Mouse (Mus musculus) adrenal gland, adult (tissue): ENCODE results near the gene Ppm1m.

ENCODE experiments used
- DNase-seq, 2 experiments: peaks; one replicate each; pipeline ENCODE4 v3.0.0; 2022 to 2023; ENCODE audit warnings: low spot score in 1 of 2; ENCODE audit not compliant: inconsistent age in 2 of 2

Ppm1m gene

DNA sequence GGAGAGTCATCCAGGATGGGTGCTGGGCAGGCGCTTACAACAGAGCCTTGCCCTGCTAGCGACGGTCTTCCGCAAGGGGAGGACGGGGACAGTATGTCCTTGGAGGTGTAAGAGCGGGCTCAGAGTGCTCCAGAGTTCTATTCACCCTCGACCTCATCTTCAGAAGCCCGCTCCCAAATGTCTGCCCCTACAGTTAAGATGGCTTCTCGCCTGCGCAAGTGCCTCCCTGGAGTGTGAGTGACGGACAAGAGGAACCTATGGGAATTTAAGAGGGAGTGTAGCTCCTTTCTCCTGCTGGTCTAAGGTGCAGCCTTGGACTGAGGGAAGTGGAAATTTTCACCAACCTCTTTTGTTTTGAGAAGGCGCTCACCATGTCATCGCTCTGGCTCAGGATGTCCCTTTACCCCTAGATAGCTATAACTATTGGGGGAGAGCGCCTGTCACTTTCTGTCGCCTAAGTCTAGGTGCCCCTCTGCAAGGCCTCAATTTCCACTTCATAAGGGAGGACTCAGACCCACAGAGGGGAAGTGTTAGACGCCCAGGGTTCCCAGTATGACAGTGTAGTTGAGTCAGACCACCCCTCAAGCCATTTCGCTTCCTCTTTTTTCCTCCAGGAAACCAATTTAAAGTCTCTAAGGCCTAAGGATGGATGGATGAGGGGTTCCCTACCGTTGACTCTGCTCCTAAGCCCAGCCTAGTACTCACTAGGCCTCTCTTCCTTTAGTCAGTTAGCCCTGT, at the start of gene Ppm1m:
Gene Ppm1m (minus strand): TSS at position 212 of the 738 bp plus-strand sequence.
- peak in 1 of 2 experiments; percentile 58 for DNase-seq

DNA sequence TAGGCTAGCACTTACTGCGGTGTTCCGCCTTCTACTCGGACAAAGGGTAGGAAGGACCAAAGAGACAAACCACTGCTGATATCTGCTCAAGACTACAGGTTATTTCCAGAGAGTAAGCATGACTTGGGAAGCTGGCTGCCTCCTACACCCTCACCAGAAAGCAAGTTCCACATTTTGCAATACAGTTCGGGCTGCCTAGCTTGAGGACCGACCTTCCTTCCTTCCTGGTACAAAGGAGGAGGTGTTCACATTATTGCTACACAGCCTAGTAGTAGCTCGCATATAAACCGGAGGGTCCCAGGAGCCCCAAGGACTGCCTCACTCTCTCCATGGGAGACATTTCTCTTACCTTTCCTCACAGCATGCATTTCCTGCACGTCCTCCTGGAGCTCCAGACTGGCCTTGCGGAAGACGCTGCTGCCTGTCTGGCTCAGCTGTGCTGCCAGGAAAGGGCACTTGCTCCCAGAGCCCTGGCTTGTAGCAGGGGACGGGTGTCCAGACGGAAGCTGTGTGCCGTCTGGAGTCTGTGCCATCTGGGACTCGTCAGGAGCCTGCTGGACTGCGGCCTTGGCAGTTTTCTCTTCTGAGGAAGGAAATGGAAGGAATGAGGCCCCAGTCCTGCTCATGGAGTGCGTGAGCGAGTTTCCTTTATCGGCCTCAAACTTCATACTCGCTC, 43.4 kb upstream of the Ppm1m start:
- peak; percentile 68 to 86 for DNase-seq

DNA sequence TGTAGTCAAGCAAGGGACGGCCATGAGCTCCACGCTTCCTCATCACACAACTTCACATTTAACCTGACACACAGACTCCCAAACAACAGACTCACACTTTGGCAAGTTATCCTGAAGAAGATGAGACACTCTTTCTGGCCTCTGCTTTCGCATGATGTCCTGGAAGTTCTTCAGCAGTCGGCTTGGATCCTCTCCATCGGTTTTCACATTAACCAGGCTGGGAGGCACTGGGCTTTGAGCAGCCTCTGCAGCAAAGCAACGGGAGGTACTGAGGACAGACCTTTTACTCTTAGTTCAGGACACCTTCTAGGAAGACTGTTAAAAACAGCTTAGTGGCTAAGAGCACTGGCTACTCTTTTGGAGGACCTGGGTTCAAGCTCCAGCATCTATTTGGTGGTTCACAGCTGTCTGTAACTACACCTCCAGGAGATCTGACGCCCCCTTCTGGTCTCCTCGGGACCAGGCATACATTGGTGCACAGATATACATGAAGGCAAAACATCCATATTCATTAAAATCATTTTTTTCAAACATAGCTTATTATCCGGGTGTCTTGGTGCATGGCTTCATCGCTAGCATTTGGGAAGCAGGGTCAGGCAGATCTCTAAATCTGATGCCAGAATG, 42.1 kb upstream of the Ppm1m start:
- peak; percentile 31 to 74 for DNase-seq

DNA sequence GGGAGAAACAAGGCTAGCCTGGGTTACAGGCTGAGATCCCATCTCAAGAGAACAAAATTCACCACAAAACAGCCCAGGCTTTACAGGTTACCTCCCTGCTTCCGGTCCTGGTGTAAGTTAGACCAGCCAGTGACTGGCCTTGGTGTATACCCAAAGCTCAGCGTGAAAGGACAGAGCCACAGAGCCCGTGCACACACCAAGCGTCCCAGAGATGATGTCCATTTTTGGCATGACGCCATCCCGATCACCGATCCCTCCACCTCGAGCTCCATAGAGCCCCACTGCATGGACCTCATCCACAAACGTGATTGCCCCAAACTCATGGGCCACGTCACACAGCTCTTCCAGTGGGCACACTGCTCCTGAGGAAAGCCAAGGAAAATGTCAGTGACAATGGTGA, 38.3 kb upstream of the Ppm1m start:
- peak in 1 of 2 experiments; percentile 71 for DNase-seq

DNA sequence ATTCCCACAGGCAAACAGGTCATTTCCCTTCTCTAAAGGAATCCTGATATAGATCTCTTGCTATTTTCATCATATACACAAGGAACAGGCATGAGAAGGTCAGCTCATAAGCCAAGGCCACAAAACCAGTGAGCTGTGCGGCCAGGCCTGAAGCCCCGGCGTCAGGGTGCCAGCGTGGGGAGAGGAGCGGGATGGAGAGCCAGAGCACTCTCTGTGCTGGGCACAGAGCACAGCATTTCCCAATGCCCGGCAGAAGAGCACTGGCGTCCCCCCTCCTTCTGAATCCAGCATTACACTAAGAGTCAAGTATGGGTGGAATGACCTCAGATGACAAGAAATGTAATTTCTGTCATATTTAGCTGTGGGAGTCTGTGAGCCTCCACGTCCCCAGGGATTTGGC, 37.9 kb upstream of the Ppm1m start:
- DNase-seq = peak in 1 of 2 experiments; percentile 68

DNA sequence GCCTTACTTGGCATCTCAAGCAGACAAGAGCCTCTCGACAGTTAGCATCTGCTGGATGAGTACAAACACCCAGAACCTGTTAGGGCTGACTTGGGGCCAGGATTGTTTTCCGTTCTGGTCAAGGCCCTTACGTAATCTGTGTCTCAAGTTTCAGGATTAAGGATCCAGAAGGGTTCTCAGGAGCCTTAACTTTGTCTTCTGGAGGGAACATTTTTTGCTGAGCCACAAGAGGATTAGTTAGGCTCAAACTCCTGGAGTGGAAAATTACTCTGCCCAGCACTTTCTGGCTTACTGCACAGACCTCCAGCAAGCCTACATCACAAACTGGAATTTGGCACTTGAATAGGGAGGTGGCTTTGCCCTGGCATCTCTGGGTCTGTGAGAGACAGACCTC, 37.3 kb upstream of the Ppm1m start:
- DNase-seq = peak in 1 of 2 experiments; percentile 76

DNA sequence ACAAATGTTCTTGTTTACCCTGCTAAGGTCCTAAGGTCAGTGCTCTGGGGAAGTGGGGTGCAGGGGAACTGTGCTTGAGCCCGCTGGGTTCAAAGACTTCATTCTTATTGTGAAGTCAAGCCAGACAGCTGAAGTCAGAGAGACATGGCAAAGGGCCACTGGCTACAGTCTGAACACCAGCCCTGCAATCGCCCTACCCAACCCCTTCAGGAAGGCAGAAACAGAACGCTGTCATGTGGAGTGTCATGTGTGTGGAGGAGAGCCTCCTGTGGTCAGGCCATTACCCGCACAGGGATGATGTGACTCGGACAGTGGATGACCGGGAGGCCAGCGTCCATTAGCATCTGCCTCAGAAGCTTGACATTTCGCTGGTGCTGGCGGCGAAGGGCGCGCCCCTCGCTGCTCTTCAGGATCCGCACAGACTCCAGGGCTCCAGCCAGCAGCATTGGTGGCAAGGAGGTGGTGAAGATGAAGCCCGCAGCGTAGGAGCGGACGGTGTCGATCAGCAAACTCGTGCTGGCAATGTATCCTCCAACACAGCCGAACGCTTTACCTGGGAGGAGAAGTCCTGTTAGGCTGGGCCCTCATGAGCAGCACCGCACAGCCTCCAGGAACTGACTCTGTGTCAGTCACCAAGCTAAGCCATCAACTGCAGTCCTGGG, 36.7 kb upstream of the Ppm1m start:
- DNase-seq = peak; percentile 54 to 79

DNA sequence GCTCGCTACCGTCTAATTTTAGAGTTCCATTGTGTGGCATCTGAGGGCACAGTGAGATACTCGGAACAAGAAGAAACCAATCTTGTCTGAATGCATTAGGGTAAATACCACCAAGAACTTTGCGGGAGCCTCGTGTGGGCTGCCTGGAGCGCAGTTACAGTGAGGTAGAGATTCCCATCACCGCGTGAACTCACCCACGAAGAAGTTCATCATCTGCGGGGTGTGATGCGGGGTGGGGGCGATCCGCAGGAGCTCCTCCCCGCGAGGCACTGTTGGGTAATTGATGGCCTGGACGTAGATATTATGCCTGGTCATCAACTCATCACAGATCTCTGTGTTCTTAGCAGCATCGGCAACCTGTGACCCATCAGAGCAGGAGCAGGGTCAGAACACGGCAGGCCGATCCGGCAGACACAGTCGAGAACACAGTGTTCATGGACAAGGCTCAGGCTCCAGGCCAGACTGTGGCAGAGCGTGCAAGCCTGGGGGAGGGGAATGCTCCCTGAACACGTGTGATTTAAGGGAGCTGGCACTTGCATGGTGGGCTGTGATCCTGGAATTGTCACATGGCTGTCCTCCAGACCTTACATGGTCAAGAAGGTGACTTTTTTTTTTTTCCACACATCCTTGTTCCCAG, 35.8 kb upstream of the Ppm1m start:
- DNase-seq = peak; percentile 80 to 90

DNA sequence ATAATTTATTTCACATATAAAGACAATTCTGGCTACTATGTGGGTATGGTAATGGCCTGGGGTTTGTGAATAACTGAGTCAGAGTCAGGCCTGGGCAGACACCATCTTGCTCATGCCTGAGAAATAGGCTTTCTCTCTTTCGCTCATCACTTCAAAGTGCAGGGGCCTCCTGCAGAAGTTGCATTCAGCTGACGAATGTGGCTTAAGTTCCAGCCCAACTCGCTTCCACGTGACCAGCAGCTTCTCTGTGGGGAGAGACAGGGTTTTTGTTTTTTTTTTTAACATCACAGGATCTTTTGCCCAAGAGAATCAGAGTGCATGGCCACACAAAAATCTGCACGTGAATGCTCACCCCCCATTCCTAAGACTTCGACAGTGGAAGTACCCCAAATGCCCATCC, 34.4 kb upstream of the Ppm1m start:
- no peak for DNase-seq

DNA sequence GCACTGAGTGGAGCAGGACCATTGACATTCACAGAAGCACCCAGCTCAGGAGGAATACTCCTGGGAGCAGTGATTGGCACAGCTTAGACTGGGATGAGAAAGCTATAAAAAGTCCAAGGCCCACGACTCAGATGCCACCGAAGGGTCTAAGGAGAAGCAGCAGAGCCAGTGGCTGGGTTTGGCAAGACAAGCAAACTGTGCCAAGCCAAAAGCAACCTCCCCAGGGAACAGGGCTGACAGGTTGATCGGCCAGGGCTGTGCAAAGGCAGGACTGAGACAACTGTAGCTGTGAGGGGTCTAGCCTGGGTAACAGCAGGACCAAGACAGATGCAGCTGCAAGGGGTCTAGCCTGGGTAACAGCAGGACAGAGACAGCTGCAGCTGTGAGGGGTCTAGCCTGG, 33.4 kb upstream of the Ppm1m start:
- DNase-seq = peak; percentile 18 to 74

DNA sequence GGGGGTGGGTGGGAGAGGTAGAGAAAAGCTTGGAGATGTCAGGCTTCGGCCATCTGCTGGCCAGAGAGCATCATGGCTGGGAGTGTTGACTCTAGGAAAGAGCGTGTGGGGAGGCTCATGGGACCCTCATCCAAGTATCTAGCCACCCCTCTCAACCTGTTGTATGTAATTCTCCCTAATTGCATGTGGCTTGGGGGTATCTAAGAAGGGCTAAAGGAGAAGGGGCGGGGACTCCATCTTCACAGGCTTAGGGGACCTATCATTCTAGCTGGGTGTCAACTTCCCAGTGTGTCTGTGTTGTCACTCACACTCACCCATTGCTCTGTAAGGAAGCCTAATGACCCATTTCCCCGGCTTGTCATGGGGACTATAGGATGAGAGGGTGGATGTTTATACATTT, 32.3 kb upstream of the Ppm1m start:
- peak in 1 of 2 experiments; percentile 72 for DNase-seq

DNA sequence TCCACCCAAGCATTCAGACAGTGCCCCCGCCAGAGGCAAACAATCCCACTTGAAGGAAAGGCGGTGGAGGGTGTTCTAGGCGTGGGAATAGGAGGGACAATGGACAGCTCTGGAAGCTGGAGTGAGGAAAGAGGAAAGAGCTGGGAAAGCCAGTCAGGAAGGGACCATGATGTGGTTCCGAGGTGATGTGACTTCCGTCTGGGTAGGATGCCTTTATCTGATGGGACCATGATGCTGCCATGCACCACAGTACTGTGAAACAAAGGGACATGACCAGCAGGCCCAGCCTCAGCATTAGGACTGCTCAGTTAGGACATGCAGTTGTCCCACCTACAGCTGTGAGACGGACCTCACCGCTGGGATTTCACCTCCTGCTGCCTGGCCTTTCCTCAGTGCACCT, 31.7 kb upstream of the Ppm1m start:
- DNase-seq = peak in 1 of 2 experiments; percentile 59

DNA sequence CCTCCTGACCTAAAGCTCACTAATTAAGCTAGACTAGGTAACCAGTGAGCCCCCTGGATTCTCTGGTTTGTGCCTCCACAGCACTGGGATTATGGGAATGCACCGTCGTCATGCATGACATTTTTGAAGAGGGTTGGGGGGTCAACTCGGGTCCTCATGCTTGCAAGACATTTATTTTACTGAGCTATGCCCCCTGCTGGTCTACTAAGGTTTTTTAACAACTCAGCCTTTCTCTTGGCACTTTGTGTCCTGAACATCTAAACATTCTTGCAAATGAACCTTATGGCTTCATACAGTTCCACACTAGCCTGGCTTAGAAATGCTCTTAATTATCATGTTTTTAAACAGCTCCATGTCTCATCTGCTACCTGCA, 31.2 kb upstream of the Ppm1m start:
- DNase-seq = no peak

DNA sequence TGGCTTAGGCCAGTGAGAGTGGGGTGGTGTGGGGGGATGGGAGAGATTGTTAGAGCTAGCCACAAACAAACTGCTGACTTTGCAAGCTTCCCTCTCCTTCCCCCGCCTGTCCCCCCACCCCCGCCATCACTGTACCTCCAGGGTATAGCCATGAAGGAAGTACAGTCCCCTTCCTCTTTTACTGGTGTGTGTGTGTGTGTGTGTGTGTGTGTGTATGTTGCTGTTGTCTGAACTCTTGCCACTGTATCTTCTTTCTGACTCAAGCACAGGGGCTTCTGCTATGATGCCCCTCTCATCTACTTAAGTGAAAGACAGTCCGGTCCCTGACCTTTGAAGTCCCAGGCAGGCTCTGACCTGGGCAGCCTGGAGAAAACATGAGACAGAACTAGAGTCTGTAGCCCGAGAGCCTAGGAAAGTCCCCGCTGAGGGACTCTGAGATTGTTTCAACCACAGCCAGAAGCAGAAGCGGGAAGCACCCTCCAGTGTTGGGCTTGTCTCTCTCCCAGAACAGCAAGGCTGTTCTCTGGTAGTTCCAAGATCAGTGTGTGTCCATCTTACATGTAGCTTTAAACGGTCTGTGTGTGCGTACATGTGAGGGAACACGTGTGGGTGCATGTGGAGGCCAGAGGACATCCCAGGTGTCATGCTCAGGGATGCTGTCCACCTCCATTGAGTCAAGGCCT, 30.6 kb upstream of the Ppm1m start:
- DNase-seq = peak in 1 of 2 experiments; percentile 79

DNA sequence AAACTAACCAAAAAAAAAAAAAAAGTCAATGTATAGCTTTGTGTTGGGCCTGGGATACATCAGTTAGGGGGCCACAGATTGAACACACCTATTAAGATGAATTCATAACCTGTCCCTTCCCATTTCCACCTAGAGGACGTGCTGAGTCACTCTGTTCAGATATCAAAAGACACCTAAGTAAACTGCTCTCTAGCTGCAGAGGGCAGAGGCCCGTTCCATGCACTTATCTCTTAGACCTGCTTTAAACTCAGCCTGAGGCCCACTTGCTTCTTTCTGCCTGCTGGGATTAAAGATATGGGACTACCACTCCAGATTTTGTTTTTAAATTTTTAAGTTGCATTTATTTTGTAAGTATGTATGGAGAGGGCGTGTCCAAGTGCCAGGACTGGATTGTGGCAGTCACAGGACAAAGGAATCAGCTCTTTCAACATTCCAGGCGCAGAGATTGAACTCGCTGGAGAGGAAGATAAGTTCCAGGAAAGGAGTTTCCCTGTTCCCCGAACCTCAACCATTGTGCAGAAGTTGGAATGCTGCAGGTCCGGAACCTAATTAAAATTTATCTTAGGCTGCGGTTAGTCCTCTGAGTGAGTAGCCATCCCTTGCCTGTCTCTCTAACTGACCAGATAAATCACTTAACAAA, 28.4 kb upstream of the Ppm1m start:
- DNase-seq = no peak

DNA sequence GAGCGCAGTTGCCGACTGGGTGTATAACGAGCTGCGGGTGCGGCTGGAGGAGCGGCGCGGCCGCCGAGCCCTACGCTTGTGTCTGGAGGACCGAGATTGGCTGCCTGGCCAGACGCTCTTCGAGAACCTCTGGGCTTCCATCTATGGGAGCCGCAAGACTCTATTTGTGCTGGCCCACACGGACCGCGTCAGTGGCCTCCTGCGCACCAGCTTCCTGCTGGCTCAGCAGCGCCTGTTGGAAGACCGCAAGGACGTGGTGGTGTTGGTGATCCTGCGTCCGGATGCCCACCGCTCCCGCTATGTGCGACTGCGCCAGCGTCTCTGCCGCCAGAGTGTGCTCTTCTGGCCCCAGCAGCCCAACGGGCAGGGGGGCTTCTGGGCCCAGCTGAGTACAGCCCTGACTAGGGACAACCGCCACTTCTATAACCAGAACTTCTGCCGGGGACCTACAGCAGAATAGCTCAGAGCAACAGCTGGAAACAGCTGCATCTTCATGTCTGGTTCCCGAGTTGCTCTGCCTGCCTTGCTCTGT, 26.7 kb upstream of the Ppm1m start:
- peak in 1 of 2 experiments; percentile 66 for DNase-seq

DNA sequence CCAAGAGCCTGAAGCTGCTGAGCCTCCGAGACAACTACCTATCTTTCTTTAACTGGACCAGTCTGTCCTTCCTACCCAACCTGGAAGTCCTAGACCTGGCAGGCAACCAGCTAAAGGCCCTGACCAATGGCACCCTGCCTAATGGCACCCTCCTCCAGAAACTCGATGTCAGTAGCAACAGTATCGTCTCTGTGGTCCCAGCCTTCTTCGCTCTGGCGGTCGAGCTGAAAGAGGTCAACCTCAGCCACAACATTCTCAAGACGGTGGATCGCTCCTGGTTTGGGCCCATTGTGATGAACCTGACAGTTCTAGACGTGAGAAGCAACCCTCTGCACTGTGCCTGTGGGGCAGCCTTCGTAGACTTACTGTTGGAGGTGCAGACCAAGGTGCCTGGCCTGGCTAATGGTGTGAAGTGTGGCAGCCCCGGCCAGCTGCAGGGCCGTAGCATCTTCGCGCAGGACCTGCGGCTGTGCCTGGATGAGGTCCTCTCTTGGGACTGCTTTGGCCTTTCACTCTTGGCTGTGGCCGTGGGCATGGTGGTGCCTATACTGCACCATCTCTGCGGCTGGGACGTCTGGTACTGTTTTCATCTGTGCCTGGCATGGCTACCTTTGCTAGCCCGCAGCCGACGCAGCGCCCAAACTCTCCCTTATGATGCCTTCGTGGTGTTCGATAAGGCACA, 26.1 kb upstream of the Ppm1m start:
- DNase-seq = no peak

DNA sequence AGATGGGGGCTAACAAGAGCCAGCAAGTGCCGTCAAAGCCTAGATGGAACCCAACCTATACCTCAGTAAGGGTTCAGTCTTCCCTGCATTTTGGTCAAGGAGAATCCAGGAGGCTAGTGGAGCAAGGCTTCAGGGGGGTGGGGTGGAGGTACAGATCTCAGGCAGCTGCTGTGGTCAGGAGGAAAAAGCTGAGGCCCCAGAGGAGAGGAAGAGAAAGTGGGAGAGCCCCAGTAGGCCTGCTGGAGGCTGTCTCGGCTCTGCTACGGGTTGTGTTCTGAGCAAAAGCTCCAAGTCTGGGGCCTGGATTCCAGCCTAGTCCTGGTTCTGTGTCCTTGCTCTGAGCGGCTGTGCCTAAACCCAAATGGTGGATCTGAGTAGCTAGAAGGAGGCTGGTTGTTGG, 23.4 kb upstream of the Ppm1m start:
- no peak for DNase-seq

DNA sequence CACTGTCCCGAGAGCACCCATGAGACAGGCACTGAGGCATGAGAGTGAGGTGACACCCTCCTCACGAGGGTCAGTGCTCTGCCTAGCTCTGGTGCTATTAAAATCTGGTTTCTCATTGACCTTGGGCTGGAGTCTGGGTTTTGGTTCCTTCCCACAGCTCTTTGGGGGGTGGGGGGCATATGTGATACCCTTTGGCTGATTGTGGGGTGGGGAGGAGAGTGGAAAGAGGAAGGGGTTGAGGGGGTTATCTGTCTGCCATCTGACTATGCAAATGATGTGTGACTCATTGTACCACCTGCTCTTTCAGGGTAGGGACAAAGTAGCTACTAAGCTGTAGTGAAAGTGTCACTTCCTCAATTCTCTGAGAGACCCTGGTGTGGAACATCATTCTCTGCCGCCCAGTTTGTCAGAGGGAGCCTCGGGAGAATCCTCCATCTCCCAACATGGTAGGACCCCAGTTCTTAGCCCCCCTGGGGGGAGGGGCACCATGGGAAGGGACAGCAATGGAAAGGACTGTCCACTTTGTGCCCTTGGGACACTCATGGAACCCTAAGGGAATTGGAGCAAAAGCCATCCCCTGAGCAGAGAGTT, 22.8 kb upstream of the Ppm1m start, which contains the start of gene Tlr9:
Gene Tlr9 (plus strand): TSS at position 338 of the 591 bp plus-strand sequence.
- DNase-seq = peak in 1 of 2 experiments; percentile 44
